Mouse (Mus musculus) G1E-ER4 (cell line): Measurements from ENCODE around the gene Marveld1. TPM values are rescaled to one million over a fixed set of nuclear protein-coding genes. Genes with fewer than 3 reads are reported as not detected.

Experiments used
- GATA1 ChIP-seq: IDR thresholded peaks from one replicate; pipeline ENCODE4 v1.8.0; 2012; ENCODE audit warnings: low read length, inconsistent platforms
- polyA plus RNA-seq: library from polyadenylated mRNA; stranded (reverse); fragments of >175 nt; gene quantifications from 2 replicates; pipeline ENCODE4 v1.2.3, GENCODE M21; 2012

Gene Marveld1
- polyA plus RNA-seq, 1 experiment: not detected

GRCm38 (mm10) chr19:42131101-42131500, 16.1 kb upstream of the Marveld1 start:
- no peak for TF ChIP-seq GATA1

- TF ChIP-seq GATA1: no peak
Observed at GRCm38 (mm10) chr19:42135070-42135469, 12.1 kb upstream of the Marveld1 start.

DNA sequence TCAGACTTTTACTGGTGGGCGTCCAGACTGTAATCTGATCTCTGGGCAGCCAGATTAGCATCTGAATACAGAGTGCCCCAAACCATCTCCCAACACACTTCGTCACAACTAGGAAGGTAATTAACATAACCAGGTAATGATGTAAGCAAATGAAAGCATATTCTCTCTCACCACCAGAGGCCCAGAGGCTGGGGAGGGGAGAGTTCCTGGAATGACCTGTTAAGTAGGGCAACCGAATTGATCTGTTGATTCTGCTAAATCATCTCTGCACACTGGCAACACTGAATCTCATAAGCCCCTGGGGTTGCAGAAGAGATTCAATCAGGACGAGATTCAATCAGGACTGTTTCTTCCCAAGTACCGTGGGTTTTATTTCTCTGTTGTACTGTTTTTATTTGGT, 11.1 kb upstream of the Marveld1 start:
- no peak for TF ChIP-seq GATA1

DNA sequence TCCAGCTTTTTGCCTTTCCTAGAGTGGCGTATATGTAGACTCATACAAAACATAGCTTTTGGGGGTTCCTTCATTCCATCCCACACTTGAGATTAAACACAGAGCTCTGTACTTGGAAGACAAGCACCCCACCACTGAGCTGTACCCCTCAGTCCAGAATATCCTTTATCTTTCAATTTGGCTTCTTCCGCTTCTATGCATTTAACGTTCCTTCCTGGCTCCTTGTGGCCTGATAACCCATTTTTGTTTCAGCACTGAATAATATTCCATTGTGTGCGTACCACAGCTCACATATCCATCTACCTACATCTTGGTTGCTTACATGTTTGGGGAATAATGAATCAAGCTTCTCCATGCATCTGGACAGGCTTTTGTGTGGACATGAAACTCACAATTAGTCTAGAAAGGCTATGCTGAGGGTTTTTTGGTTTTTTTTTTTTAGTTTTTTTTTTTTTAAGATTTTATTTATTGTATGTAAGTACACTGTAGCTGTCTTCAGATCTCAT, 10.0 kb upstream of the Marveld1 start:
- no peak for TF ChIP-seq GATA1

DNA sequence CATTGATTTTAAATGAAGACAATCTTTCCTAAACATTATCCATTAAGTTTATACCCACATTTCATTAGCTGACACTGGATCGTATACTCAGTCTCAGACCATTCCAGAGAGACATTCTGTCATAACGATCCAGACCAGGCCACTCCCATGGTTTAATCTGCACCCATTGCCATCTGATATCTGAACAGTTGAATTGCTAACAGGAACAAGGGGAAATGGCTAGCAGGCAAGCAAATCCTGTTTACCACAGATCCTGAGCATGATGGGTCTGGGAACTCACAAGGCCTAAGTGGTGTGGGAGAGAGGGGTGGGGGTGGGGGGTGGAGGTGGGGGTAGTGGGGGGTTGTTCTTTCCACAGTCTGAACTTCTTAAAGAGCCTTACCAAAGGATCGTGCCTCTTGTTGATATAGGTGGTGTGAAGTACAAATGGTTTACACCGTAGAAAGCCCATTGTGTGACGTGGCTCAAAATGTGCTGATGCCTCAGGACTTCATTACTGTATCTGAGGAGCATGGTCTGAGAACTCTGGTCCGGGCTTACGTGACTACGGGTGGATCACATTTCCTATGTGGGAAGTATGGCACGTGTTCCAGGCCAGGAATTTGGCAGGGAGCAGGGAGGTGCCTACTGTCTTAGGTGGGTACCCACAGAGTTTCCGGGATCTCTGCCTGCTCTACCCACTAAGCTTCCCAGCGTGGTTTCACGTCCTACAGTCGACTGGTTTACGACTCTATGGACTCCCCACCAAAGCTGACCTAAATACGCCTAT, 8.5 kb upstream of the Marveld1 start:
- TF ChIP-seq GATA1: no peak

DNA sequence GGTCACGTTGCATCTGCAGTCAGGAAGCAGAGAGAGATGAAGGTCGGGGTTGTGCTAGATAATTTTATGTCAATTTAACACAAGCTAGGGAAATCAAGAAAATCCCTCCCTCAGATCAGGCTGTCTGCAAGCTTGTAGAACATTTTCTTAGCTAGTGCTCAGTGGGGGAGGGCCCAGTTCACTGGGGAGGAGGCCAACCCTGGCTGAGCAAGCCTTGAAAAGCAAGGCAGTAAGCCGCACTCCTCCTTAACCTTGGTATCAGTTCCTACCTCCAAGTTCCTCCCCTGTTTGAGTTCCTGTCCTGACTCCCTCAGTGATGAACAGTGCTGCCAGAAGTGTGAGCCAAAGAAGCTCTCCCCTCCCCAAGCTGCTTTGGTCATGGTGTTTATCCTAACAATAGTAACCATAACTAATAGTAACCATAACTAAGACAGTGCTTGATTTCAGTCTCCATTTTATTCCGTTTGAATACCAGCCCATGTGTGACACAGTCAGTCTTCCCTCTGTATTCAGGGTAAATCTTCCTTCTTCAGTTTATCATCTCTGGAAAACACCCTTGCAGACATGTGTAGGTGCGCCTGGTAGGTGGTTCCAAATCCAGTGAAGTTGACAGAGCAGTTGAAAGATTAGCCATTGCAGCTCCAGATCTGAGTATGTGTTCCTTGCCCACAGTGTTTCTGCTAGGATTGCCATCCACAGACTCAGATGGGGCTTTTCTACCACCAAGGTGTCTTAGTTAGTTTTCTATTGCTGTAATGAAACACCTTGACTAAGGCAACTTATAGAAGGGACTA, 7.3 kb upstream of the Marveld1 start:
- TF ChIP-seq GATA1: no peak

- TF ChIP-seq GATA1: no peak
Observed at GRCm38 (mm10) chr19:42141998-42142397, 5.2 kb upstream of the Marveld1 start.

DNA sequence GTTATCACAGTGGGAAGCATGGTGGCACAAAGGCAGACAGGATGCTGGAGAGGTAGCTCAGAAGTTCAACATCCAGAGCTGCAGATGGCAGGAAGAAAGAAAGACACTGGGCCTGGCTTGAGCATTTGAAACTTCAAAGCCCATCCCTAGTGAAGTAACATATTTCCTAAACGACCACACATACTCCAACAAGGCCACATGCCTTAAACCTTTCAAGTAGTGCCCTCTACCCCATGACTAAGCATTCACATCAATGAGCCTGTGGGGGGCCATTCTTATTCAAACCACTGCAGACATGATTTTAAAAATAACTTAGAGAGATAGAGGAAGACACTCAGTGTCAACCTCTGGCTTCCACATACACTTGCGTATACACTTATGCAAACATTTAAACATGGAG, 4.4 kb upstream of the Marveld1 start:
- no peak for TF ChIP-seq GATA1

DNA sequence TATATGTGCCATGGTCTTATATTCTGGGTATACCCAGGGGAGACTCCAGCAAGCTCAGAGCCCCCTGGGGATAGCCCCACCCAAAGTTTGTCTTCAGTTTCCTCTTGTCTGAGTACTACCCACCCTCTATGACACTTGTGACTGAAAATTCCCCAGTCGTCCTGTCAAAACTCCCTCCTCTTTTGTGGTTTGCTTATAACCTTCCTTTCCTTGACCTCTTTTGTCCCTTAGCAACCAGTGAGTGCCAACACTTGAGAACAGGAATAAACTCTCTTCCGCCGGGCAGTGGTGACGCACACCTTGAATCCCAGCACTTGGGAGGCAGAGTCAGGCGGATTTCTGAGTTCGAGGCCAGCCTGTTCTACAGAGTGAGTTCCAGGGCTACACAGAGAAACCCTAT, 3.1 kb upstream of the Marveld1 start:
- TF ChIP-seq GATA1: no peak

- no peak for TF ChIP-seq GATA1
Observed at GRCm38 (mm10) chr19:42144541-42145167, 2.5 kb upstream of the Marveld1 start.

DNA sequence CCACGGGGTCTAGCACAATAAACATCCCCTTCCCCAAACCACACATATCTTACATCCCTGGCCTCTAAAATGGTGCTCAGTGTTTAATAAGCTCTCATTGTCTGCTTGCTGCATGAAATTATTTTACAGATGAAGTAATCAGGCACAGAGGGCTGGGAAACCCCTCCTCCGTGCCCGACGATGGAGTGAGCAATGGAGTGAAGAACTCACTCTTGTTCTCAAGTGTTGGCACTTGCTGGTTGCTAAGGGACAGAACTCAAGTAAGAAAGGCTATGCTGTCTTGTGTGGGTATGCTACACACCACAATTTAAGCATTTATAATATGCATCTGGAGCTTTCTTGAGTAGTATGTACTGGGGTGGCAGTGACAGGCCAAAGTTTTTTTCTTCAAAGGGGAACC, 2.0 kb upstream of the Marveld1 start:
- no peak for TF ChIP-seq GATA1

- no peak for TF ChIP-seq GATA1
Observed at GRCm38 (mm10) chr19:42145731-42146130, 1.5 kb upstream of the Marveld1 start.

GRCm38 (mm10) chr19:42146276-42147010, 757 bp upstream of the Marveld1 start:
- TF ChIP-seq GATA1: no peak

GRCm38 (mm10) chr19:42147769-42148568, 769 bp downstream of the Marveld1 start:
- no peak for TF ChIP-seq GATA1

DNA sequence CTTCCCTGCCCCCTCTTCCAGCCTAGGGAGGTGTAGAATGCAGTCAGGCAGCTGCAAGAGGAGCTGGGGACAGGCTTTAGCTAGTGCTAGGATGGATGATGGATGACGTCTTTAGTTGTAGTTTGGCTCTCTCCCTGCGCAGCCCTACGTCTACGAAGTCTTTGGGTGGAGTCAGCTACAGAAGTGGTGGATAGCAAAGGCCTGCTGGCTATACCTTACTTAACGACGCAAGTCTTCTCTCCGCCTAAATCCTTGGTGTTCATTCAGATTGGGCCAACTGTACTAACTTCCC, 1.3 kb downstream of the Marveld1 start:
- TF ChIP-seq GATA1: no peak
